Mouse (Mus musculus) embryo, embryonic 10 days (tissue): ENCODE measurements at regions not wholly inside any gene's neighbourhood (a gene's known extent, or its start where the extent isn't known, plus 50 kb on each side); places are given as distances from the start of the nearest gene placed in this dataset.

Experiments used
- DNase-seq: peaks from one replicate; pipeline ENCODE4 v3.0.0-alpha.2; 2015; ENCODE audit warnings: low spot score

- no peak for DNase-seq
These were observed 528.3 kb upstream of the Gm19410 start for GRCm38 (mm10) chr8:35237279-35237678.

- DNase-seq = no peak
These were observed 524.7 kb upstream of the Gm19410 start for GRCm38 (mm10) chr8:35240884-35241283.

GRCm38 (mm10) chr8:35243555-35243954 is 522.0 kb upstream of the Gm19410 start:
- DNase-seq = peak; percentile 6

GRCm38 (mm10) chr8:35249747-35250375 is 515.7 kb upstream of the Gm19410 start:
- no peak for DNase-seq

- no peak for DNase-seq
These were observed 514.9 kb upstream of the Gm19410 start for GRCm38 (mm10) chr8:35250641-35251040.

- no peak for DNase-seq
These were observed 511.6 kb upstream of the Gm19410 start for GRCm38 (mm10) chr8:35253946-35254345.

GRCm38 (mm10) chr8:35255327-35255726 is 510.3 kb upstream of the Gm19410 start:
- no peak for DNase-seq

- DNase-seq = peak; percentile 22
These were observed 508.6 kb upstream of the Gm19410 start for GRCm38 (mm10) chr8:35256958-35257357.

GRCm38 (mm10) chr8:35268221-35268620 is 497.4 kb upstream of the Gm19410 start:
- DNase-seq = no peak

- DNase-seq = no peak
These were observed 496.6 kb upstream of the Gm19410 start for GRCm38 (mm10) chr8:35268986-35269385.

- DNase-seq = no peak
These were observed 489.6 kb upstream of the Gm19410 start for GRCm38 (mm10) chr8:35275972-35276371.

- no peak for DNase-seq
These were observed 489.1 kb upstream of the Gm19410 start for GRCm38 (mm10) chr8:35276460-35276859.

- DNase-seq = no peak
These were observed 486.6 kb upstream of the Gm19410 start for GRCm38 (mm10) chr8:35278946-35279345.

GRCm38 (mm10) chr8:35280741-35281140 is 484.8 kb upstream of the Gm19410 start:
- DNase-seq = no peak

- DNase-seq = no peak
These were observed 482.2 kb upstream of the Gm19410 start for GRCm38 (mm10) chr8:35283366-35283765.

- no peak for DNase-seq
These were observed 476.6 kb upstream of the Gm19410 start for GRCm38 (mm10) chr8:35289018-35289417.

GRCm38 (mm10) chr8:35289967-35290366 is 475.6 kb upstream of the Gm19410 start:
- DNase-seq = no peak

- DNase-seq = peak; percentile 27
These were observed 472.0 kb upstream of the Gm19410 start for GRCm38 (mm10) chr8:35293437-35294126.

- DNase-seq = no peak
These were observed 468.7 kb upstream of the Gm19410 start for GRCm38 (mm10) chr8:35296936-35297335.

- DNase-seq = no peak
These were observed 466.5 kb upstream of the Gm19410 start for GRCm38 (mm10) chr8:35299088-35299487.

- no peak for DNase-seq
These were observed 465.2 kb upstream of the Gm19410 start for GRCm38 (mm10) chr8:35300359-35300758.

GRCm38 (mm10) chr8:35300881-35301521 is 464.6 kb upstream of the Gm19410 start:
- DNase-seq = no peak

GRCm38 (mm10) chr8:35302856-35303255 is 462.7 kb upstream of the Gm19410 start:
- DNase-seq = no peak
